Mouse (Mus musculus) MEL (cell line): Measurements from ENCODE around the gene Tomm34. TPM values are rescaled to one million over a fixed set of nuclear protein-coding genes. Genes with fewer than 3 reads are reported as not detected.

Experiments used
- DNase-seq: peaks from one replicate; pipeline ENCODE4 v3.0.0; 2011; ENCODE audit warnings: low read depth, low spot score
- H3K27ac ChIP-seq: 2 replicates; pipeline ENCODE4 v1.5.1; 2012; ENCODE audit warnings: low read depth, mild to moderate bottlenecking, control low read depth, low read length, moderate library complexity; ENCODE audit not compliant: control insufficient read depth
- H3K27me3 ChIP-seq, 2 experiments: fragments of 150-350 bp in 1 of 2; sonication (generic) in 1 of 2; 2 replicates each; pipeline ENCODE4 v1.6.1; 2012; ENCODE audit warnings: low read length in 2 of 2, mild to moderate bottlenecking in 2 of 2, improper control_type of control experiment in 1 of 2, moderate library complexity in 1 of 2; ENCODE audit not compliant: insufficient read depth in 2 of 2, control insufficient read depth in 1 of 2
- H3K36me3 ChIP-seq, 2 experiments: 2 replicates each; pipeline ENCODE4 v1.6.1; 2012 to 2014; ENCODE audit warnings: low read length in 2 of 2, improper control_type of control experiment in 1 of 2, inconsistent platforms in 1 of 2, mild to moderate bottlenecking in 1 of 2; ENCODE audit not compliant: insufficient read depth in 2 of 2, control insufficient read depth in 1 of 2
- H3K4me1 ChIP-seq, 2 experiments: fragments of 150-350 bp in 1 of 2; sonication (generic) in 1 of 2; 2 replicates each; pipeline ENCODE4 v1.6.1; 2012; ENCODE audit warnings: low read length in 2 of 2, improper control_type of control experiment in 1 of 2, mild to moderate bottlenecking in 1 of 2; ENCODE audit not compliant: insufficient read depth in 2 of 2, control insufficient read depth in 1 of 2
- H3K4me3 ChIP-seq, 2 experiments: fragments of 150-350 bp in 1 of 2; sonication (generic) in 1 of 2; 2 replicates each; pipeline ENCODE4 v1.5.1; 2012; ENCODE audit warnings: low read depth in 2 of 2, low read length in 2 of 2, mild to moderate bottlenecking in 2 of 2, moderate library complexity in 2 of 2, control low read depth in 1 of 2, improper control_type of control experiment in 1 of 2; ENCODE audit not compliant: control insufficient read depth in 1 of 2, insufficient read depth in 1 of 2
- H3K79me2 ChIP-seq: 2 replicates; pipeline ENCODE4 v1.6.1; 2012; ENCODE audit warnings: mild to moderate bottlenecking, low read length, moderate library complexity; ENCODE audit not compliant: control insufficient read depth, poor library complexity, insufficient read depth
- H3K9ac ChIP-seq: 2 replicates; pipeline ENCODE4 v1.6.1; 2012; ENCODE audit warnings: low read depth, mild to moderate bottlenecking, control low read depth, low read length, moderate library complexity; ENCODE audit not compliant: control insufficient read depth, poor library complexity, severe bottlenecking
- H3K9me3 ChIP-seq: fragments of 150-350 bp; sonication (generic); replicated peaks from 2 replicates; pipeline ENCODE4 v1.6.1; 2012; ENCODE audit warnings: mild to moderate bottlenecking, low read length, improper control_type of control experiment, moderate library complexity; ENCODE audit not compliant: insufficient read depth
- BHLHE40 ChIP-seq: IDR thresholded peaks from 2 replicates; pipeline ENCODE4 v1.6.1; 2012; ENCODE audit warnings: low read depth, mild to moderate bottlenecking, inconsistent platforms, low read length, improper control_type of control experiment, borderline replicate concordance
- CTCF ChIP-seq, 3 experiments: IDR thresholded peaks in 2 of 3; conservative IDR thresholded peaks in 1 of 3; 2 replicates each; pipeline ENCODE4 v1.5.1; 2011 to 2012; ENCODE audit warnings: low read length in 3 of 3, low read depth in 2 of 3, mild to moderate bottlenecking in 2 of 3, improper control_type of control experiment in 1 of 3, inconsistent platforms in 1 of 3, mixed read lengths in 1 of 3, moderate library complexity in 1 of 3; ENCODE audit not compliant: control insufficient read depth in 1 of 3, insufficient read depth in 1 of 3, poor library complexity in 1 of 3, severe bottlenecking in 1 of 3
- E2F4 ChIP-seq: IDR thresholded peaks from 2 replicates; pipeline ENCODE4 v1.6.1; 2011; ENCODE audit warnings: low read depth, low read length, improper control_type of control experiment, borderline replicate concordance
- EP300 ChIP-seq, 2 experiments: IDR thresholded peaks; 2 replicates each; pipeline ENCODE4 v1.6.1; 2011; ENCODE audit warnings: improper control_type of control experiment in 2 of 2, low read length in 2 of 2, low read depth in 1 of 2, mild to moderate bottlenecking in 1 of 2
- ETS1 ChIP-seq: IDR thresholded peaks from 2 replicates; pipeline ENCODE4 v1.6.1; 2012; ENCODE audit warnings: low read depth, mild to moderate bottlenecking, inconsistent platforms, low read length, improper control_type of control experiment, moderate library complexity
- GABPA ChIP-seq: IDR thresholded peaks from 2 replicates; pipeline ENCODE4 v1.6.1; 2012; ENCODE audit warnings: low read depth, mild to moderate bottlenecking, inconsistent platforms, low read length, improper control_type of control experiment, moderate library complexity
- GATA1 ChIP-seq: IDR thresholded peaks from 2 replicates; pipeline ENCODE4 v1.6.1; 2011; ENCODE audit warnings: low read depth, low read length, improper control_type of control experiment
- HCFC1 ChIP-seq: IDR thresholded peaks from 2 replicates; pipeline ENCODE4 v1.6.1; 2012; ENCODE audit warnings: low read depth, mild to moderate bottlenecking, inconsistent platforms, low read length, improper control_type of control experiment, moderate library complexity
- KAT2A ChIP-seq: conservative IDR thresholded peaks from 2 replicates; pipeline ENCODE4 v1.6.1; 2012; ENCODE audit warnings: low read depth, low read length, improper control_type of control experiment, inconsistent platforms
- MAFK ChIP-seq: IDR thresholded peaks from 2 replicates; pipeline ENCODE4 v1.6.1; 2011; ENCODE audit warnings: low read depth, mild to moderate bottlenecking, low read length, improper control_type of control experiment, borderline replicate concordance
- MAX ChIP-seq: IDR thresholded peaks from 2 replicates; pipeline ENCODE4 v1.6.1; 2011; ENCODE audit warnings: low read length, improper control_type of control experiment
- MAZ ChIP-seq: IDR thresholded peaks from 2 replicates; pipeline ENCODE4 v1.6.1; 2012; ENCODE audit warnings: low read depth, mild to moderate bottlenecking, inconsistent platforms, low read length, improper control_type of control experiment
- MEF2A ChIP-seq: IDR thresholded peaks from 2 replicates; pipeline ENCODE4 v1.6.1; 2014; ENCODE audit warnings: low read depth, mild to moderate bottlenecking, inconsistent platforms, low read length, improper control_type of control experiment; ENCODE audit not compliant: poor library complexity, insufficient replicate concordance, severe bottlenecking; ENCODE audit errors: extremely low read depth
- MXI1 ChIP-seq: IDR thresholded peaks from 2 replicates; pipeline ENCODE4 v1.6.1; 2011; ENCODE audit warnings: mild to moderate bottlenecking, low read depth, low read length, improper control_type of control experiment
- MYC ChIP-seq: IDR thresholded peaks from 2 replicates; pipeline ENCODE4 v1.6.1; 2011; ENCODE audit warnings: low read depth, mild to moderate bottlenecking, low read length, improper control_type of control experiment, moderate library complexity
- NELFE ChIP-seq: IDR thresholded peaks from 2 replicates; pipeline ENCODE4 v1.6.1; 2011; ENCODE audit warnings: low read depth, low read length, improper control_type of control experiment
- NRF1 ChIP-seq: IDR thresholded peaks from 2 replicates; pipeline ENCODE4 v1.6.1; 2014; ENCODE audit warnings: low read depth, mild to moderate bottlenecking, inconsistent platforms, low read length, improper control_type of control experiment, moderate library complexity; ENCODE audit not compliant: poor library complexity, insufficient read depth, severe bottlenecking
- POLR2A ChIP-seq, 2 experiments: IDR thresholded peaks; 2 replicates each; pipeline ENCODE4 v1.6.1; 2011 to 2012; ENCODE audit warnings: low read length in 2 of 2, mild to moderate bottlenecking in 2 of 2, control low read depth in 1 of 2, improper control_type of control experiment in 1 of 2, low read depth in 1 of 2, moderate library complexity in 1 of 2; ENCODE audit not compliant: control insufficient read depth in 1 of 2, insufficient read depth in 1 of 2, poor library complexity in 1 of 2
- POLR2AphosphoS2 ChIP-seq: IDR thresholded peaks from 2 replicates; pipeline ENCODE4 v1.6.1; 2011; ENCODE audit warnings: low read length, improper control_type of control experiment
- POLR2AphosphoS5 ChIP-seq: IDR thresholded peaks from 2 replicates; pipeline ENCODE4 v1.6.1; 2012; ENCODE audit warnings: low read depth, borderline replicate concordance, mild to moderate bottlenecking, inconsistent platforms, low read length, moderate library complexity, mixed read lengths
- RAD21 ChIP-seq: IDR thresholded peaks from 2 replicates; pipeline ENCODE4 v1.6.1; 2011; ENCODE audit warnings: mild to moderate bottlenecking, low read depth, low read length, improper control_type of control experiment
- RCOR1 ChIP-seq: IDR thresholded peaks from 2 replicates; pipeline ENCODE4 v1.6.1; 2012; ENCODE audit warnings: low read depth, mild to moderate bottlenecking, inconsistent platforms, low read length, improper control_type of control experiment
- SMC3 ChIP-seq: IDR thresholded peaks from 2 replicates; pipeline ENCODE4 v1.6.1; 2011; ENCODE audit warnings: low read depth, low read length, improper control_type of control experiment
- TAL1 ChIP-seq: IDR thresholded peaks from 2 replicates; pipeline ENCODE4 v1.6.1; 2012; ENCODE audit warnings: mild to moderate bottlenecking, inconsistent platforms, low read length, moderate library complexity, mixed read lengths
- TBP ChIP-seq: IDR thresholded peaks from 2 replicates; pipeline ENCODE4 v1.8.0; 2011; ENCODE audit warnings: low read depth, low read length, improper control_type of control experiment
- UBTF ChIP-seq: IDR thresholded peaks from 2 replicates; pipeline ENCODE4 v1.6.1; 2012; ENCODE audit warnings: low read depth, mild to moderate bottlenecking, inconsistent platforms, low read length, improper control_type of control experiment, moderate library complexity, borderline replicate concordance; ENCODE audit not compliant: insufficient read depth
- USF1 ChIP-seq: IDR thresholded peaks from 2 replicates; pipeline ENCODE4 v1.6.1; 2014; ENCODE audit warnings: low read depth, mild to moderate bottlenecking, inconsistent platforms, low read length, improper control_type of control experiment, moderate library complexity
- USF2 ChIP-seq, 2 experiments: IDR thresholded peaks; 2 replicates each; pipeline ENCODE4 v1.6.1; 2011 to 2012; ENCODE audit warnings: improper control_type of control experiment in 2 of 2, low read length in 2 of 2, borderline replicate concordance in 1 of 2, inconsistent platforms in 1 of 2, low read depth in 1 of 2, mild to moderate bottlenecking in 1 of 2; ENCODE audit not compliant: insufficient read depth in 1 of 2
- ZC3H11A ChIP-seq: IDR thresholded peaks from 2 replicates; pipeline ENCODE4 v1.6.1; 2012; ENCODE audit warnings: low read depth, mild to moderate bottlenecking, inconsistent platforms, low read length, improper control_type of control experiment
- ZNF384 ChIP-seq: IDR thresholded peaks from 2 replicates; pipeline ENCODE4 v1.6.1; 2012; ENCODE audit warnings: low read depth, mild to moderate bottlenecking, inconsistent platforms, low read length, improper control_type of control experiment
- polyA plus RNA-seq, 2 experiments: library from polyadenylated mRNA; stranded (reverse) in 1 of 2; unstranded in 1 of 2; fragments of >175 nt in 1 of 2; fragments of >200 nt in 1 of 2; gene quantifications; 2 replicates each; pipeline versions ENCODE4 v1.2.1 to v1.2.4; 2012; ENCODE audit warnings: low replicate concordance in 2 of 2, low read depth in 1 of 2; ENCODE audit not compliant: insufficient read length in 2 of 2, insufficient read depth in 1 of 2, missing spikeins in 1 of 2
- total RNA-seq: library from RNA; depleted of rRNA; stranded (reverse); fragments of 300-350 nt; gene quantifications from 2 replicates; pipeline ENCODE4 v1.2.3, GENCODE M21; 2012

The Tomm34 gene
- total and polyA plus RNA-seq, 3 experiments: 38.9 to 48.7 TPM; not detected in 1

DNA sequence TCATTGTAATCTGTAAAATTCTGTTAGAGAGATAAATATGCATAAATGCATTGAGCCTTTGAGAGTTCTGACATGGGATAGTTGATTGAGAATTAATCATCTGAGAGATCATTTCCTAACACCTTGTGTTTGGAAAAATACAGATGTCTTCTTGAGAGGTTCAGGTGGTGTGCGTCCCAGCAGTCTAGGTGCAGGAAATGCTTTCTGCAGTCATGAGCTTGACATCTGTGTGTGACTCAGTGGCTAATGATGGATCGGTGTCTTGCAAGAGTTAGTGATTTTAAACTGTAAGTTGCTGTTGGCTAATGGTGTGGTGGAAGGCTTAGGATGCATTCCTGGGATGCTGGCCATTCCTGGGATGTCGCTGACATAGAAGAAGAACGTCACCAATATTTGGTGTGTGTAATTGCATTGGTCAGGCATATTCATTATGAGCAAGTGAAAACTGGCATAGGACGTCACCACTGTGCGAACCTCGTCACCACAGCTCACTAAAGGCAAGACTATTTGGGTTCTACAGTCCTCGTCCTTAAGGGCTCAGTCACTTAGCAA is 6.0 kb upstream of the Tomm34 start:
- no peak overlapping the region for H3K9ac ChIP-seq
- H3K79me2 ChIP-seq: peaks cover 36% of the 10 kb centered on the region
- DNase-seq: no peak
- H3K9me3 ChIP-seq: no peaks in the 10 kb centered on the region
- H3K4me3 ChIP-seq: no peak overlapping the region
- H3K36me3 ChIP-seq: peaks cover 7 to 41% of the 10 kb centered on the region in 2 experiments
- H3K27ac ChIP-seq: no peak overlapping the region
- peaks cover 11 to 13% of the 10 kb centered on the region in 2 experiments; a peak in 3 of 4 replicates for H3K4me1 ChIP-seq
- H3K27me3 ChIP-seq: no peaks in the 10 kb centered on the region
- TF ChIP-seq NRF1 (no peak), MEF2A (no peak), USF2 (IDR thresholded peaks at IDR 0.05; ENCODE audit: borderline replicate concordance in 1 of 2, insufficient read depth in 1 of 2, low read depth in 1 of 2, low read length in 2 of 2) (no peak), EP300 (IDR thresholded peaks at IDR 0.05; ENCODE audit: low read depth in 1 of 2, low read length in 2 of 2) (no peak), RCOR1 (no peak), TBP (no peak)
- TF ChIP-seq, all 39 proteins: peak for 0

DNA sequence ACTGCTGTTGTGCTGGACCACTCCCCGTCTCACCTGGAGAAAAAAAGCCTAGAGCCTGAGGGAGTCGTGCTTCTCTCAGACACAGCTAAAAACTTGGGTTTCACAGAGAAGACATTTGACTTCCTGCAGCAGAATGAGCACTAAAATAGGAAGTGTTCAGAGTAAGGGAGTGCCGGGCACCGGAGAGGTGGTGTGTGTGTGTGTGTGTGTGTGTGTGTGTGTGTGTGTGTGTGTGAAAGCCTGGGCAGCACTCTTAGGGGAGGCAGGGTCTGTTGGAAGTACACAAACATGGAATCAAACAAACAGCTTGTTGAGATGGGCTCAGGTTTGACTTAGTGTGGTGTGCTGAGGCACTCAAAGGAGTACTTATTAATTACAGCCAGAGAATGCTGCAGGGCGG is 4.1 kb upstream of the Tomm34 start:
- Histone ChIP-seq H3K79me2 (peaks cover 43% of the 10 kb centered on the region), H3K4me1 (peaks cover 13 to 17% of the 10 kb centered on the region in 2 experiments), H3K27me3 (no peaks in the 10 kb centered on the region), H3K27ac (peak overlapping the region; percentile 64), H3K36me3 (peaks cover 4 to 46% of the 10 kb centered on the region in 2 experiments; a peak in 3 of 4 replicates), H3K9me3 (no peaks in the 10 kb centered on the region), H3K4me3 (peak overlapping the region; percentile 79 to 93), H3K9ac (peak overlapping the region; percentile 88)
- DNase-seq: peak; percentile 76
- TF ChIP-seq RCOR1 (no peak), ZNF384 (no peak), TAL1 (no peak), MAX (no peak), UBTF (no peak), HCFC1 (peak; percentile 63), MYC (no peak; the same call in 1 of the 2 replicates), POLR2AphosphoS5 (no peak), E2F4 (no peak), ZC3H11A (no peak), USF2 (IDR thresholded peaks at IDR 0.05; ENCODE audit: borderline replicate concordance in 1 of 2, insufficient read depth in 1 of 2, low read depth in 1 of 2, low read length in 2 of 2) (no peak), BHLHE40 (no peak), MXI1 (peak; percentile 77), GATA1 (no peak), KAT2A (no peak), ETS1 (0 out of 2 replicates have a peak, but pooled peaks have one; percentile 35), MAFK (no peak), USF1 (no peak), MAZ (no peak), GABPA (no peak), POLR2A (IDR thresholded peaks at IDR 0.05; ENCODE audit: control insufficient read depth in 1 of 2, insufficient read depth in 1 of 2, low read depth in 1 of 2, low read length in 2 of 2, poor library complexity in 1 of 2) (peak in 1 of 2 experiments; percentile 17; a peak in 1 of 4 replicates), POLR2AphosphoS2 (no peak), SMC3 (no peak), NELFE (no peak), TBP (0 out of 2 replicates have a peak, but pooled peaks have one; percentile 3), RAD21 (no peak), CTCF (IDR thresholded peaks at IDR 0.05 in 2 of 3, conservative IDR thresholded peaks at IDR 0.05 in 1 of 3; ENCODE audit: control insufficient read depth in 1 of 3, insufficient read depth in 1 of 3, low read depth in 2 of 3, low read length in 3 of 3, poor library complexity in 1 of 3, severe bottlenecking in 1 of 3) (no peak)
